Mouse (Mus musculus): ENCODE results near the gene Ccpg1.

GRCm38 (mm10) chr9:73047906-73048305 lies 62.7 kb downstream of the Ccpg1 start:
- TF ChIP-seq POLR2A (IDR thresholded peaks at IDR 0.05; ENCODE audit: borderline replicate concordance, extremely low read depth, insufficient read depth, insufficient read length, poor library complexity, severe bottlenecking) = no peak
- TF ChIP-seq CTCF (IDR thresholded peaks at IDR 0.05; ENCODE audit: borderline replicate concordance, extremely low read depth, insufficient read depth, insufficient read length) = no peak
